Mouse (Mus musculus) stomach, postnatal 0 days (tissue): ENCODE data around the gene Uggt1.

Experiments
- CTCF ChIP-seq: IDR thresholded peaks from 2 replicates; pipeline ENCODE4 v1.5.1; 2016; ENCODE audit warnings: antibody characterized with exemption, low read depth, mild to moderate bottlenecking, moderate library complexity
- EP300 ChIP-seq: optimal IDR thresholded peaks from 2 replicates; pipeline ENCODE3; 2016; ENCODE audit warnings: antibody characterized with exemption

DNA sequence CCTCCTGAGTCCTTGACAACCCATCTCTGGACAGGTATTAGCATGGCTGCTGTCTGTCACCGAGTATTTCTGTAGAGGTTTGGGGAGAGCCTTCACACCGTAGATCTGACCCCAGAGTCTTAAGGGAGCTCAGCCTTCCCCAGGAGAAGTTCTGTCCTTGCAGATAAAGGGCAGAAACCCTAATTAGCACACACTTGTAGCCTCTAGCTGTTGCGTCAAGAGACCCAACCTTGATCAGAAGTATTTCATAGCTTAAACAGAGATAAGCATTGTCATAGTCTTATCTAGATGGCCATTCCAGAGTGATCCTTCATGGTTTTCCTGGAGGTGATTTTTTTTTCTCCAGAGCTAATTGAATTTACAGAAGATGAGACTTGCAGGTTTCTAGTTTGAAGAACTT lies 144.1 kb downstream of the Uggt1 start:
- TF ChIP-seq CTCF (no peak), EP300 (no peak)
